Mouse (Mus musculus): ENCODE results near the gene Tff3.

Tff3 gene

GRCm38 (mm10) chr17:31129452-31129851 lies at the start of gene Tff3:
TSS of gene Tff3 (minus strand) at chr17:31129646.
- DNase-seq (ENCODE audit: low read depth, low spot score) = peak; percentile 29

GRCm38 (mm10) chr17:31176321-31176720 lies 46.9 kb upstream of the Tff3 start:
- DNase-seq (ENCODE audit: low read depth, low spot score) = no peak

GRCm38 (mm10) chr17:31169796-31170195 lies 40.4 kb upstream of the Tff3 start:
- DNase-seq (ENCODE audit: low read depth, low spot score) = no peak

GRCm38 (mm10) chr17:31165127-31165526 lies 35.7 kb upstream of the Tff3 start, which contains the start of gene Tff1:
TSS of gene Tff1 (minus strand) at chr17:31165277.
- DNase-seq (ENCODE audit: low read depth, low spot score) = no peak

GRCm38 (mm10) chr17:31163821-31164220 lies 34.4 kb upstream of the Tff3 start:
- DNase-seq (ENCODE audit: low read depth, low spot score) = no peak

GRCm38 (mm10) chr17:31162607-31163006 lies 33.2 kb upstream of the Tff3 start:
- no peak for DNase-seq (ENCODE audit: low read depth, low spot score)

- no peak for DNase-seq (ENCODE audit: low read depth, low spot score)
Observed at GRCm38 (mm10) chr17:31160291-31160690, 30.8 kb upstream of the Tff3 start.

GRCm38 (mm10) chr17:31157921-31158320 lies 28.5 kb upstream of the Tff3 start:
- no peak for DNase-seq (ENCODE audit: low read depth, low spot score)

- no peak for DNase-seq (ENCODE audit: low read depth, low spot score)
Observed at GRCm38 (mm10) chr17:31153785-31154184, 24.3 kb upstream of the Tff3 start.

- no peak for DNase-seq (ENCODE audit: low read depth, low spot score)
Observed at GRCm38 (mm10) chr17:31152966-31153499, 23.6 kb upstream of the Tff3 start.

GRCm38 (mm10) chr17:31152512-31152911 lies 23.1 kb upstream of the Tff3 start:
- no peak for DNase-seq (ENCODE audit: low read depth, low spot score)

GRCm38 (mm10) chr17:31145998-31146397 lies 16.6 kb upstream of the Tff3 start:
- no peak for DNase-seq (ENCODE audit: low read depth, low spot score)

- no peak for DNase-seq (ENCODE audit: low read depth, low spot score)
Observed at GRCm38 (mm10) chr17:31144040-31145037, 14.9 kb upstream of the Tff3 start, which contains the start of gene Tff2. TSS of gene Tff2 (minus strand) at chr17:31144282.

- no peak for DNase-seq (ENCODE audit: low read depth, low spot score)
Observed at GRCm38 (mm10) chr17:31142116-31142515, 12.7 kb upstream of the Tff3 start.

GRCm38 (mm10) chr17:31138398-31138797 lies 9.0 kb upstream of the Tff3 start:
- peak; percentile 74 for DNase-seq (ENCODE audit: low read depth, low spot score)

GRCm38 (mm10) chr17:31136821-31137220 lies 7.4 kb upstream of the Tff3 start:
- no peak for DNase-seq (ENCODE audit: low read depth, low spot score)

- no peak for DNase-seq (ENCODE audit: low read depth, low spot score)
Observed at GRCm38 (mm10) chr17:31136291-31136690, 6.8 kb upstream of the Tff3 start.

- no peak for DNase-seq (ENCODE audit: low read depth, low spot score)
Observed at GRCm38 (mm10) chr17:31134913-31135312, 5.5 kb upstream of the Tff3 start.

- DNase-seq (ENCODE audit: low read depth, low spot score) = no peak
Observed at GRCm38 (mm10) chr17:31133776-31134175, 4.3 kb upstream of the Tff3 start.

- DNase-seq (ENCODE audit: low read depth, low spot score) = no peak
Observed at GRCm38 (mm10) chr17:31131269-31131821, 1.9 kb upstream of the Tff3 start.

GRCm38 (mm10) chr17:31128708-31129318 lies 633 bp downstream of the Tff3 start:
- DNase-seq (ENCODE audit: low read depth, low spot score) = no peak
